34 mouse cellular contexts compared by ENCODE assay signal in the genomic region with DNA sequence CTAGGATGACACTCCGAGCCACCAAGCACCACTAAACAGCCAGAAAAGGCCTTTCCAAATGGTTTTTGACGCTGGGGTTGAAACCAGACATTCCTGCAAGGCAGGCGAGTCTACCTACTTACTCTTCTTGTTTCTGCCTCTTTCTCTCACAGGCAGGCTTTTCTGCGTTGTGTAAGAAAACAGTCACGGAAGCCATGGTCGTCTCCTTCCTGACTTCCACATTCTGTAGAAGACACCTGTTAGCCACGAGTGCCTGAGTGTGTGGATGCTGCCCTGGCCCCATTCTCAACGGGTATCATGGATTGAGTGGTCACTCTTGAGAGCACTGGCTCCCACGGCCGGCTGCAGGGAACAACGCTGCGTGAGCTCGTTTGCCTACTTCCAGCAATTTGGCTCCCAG.
"Had no signal": no experiment of that assay in that cellular context is flagged by ENCODE, and none has a peak within 500 bp of the region (broad histone marks: within the 10 kb centered on the region; RNA-seq: fewer than 3 reads in every experiment).

No protein-coding gene starts in this region.

- H3K4me3 ChIP-seq: heart, embryonic 13.5 days; heart, embryonic 15.5 days; hindbrain, embryonic 10.5 days; hindbrain, embryonic 12.5 days; hindbrain, embryonic 13.5 days; hindbrain, embryonic 15.5 days; intestine, embryonic 15.5 days; kidney, embryonic 15.5 days; layer of hippocampus, adult 2 months; left cerebral cortex, adult 2 months had no signal

- H3K9ac ChIP-seq: heart, embryonic 13.5 days; heart, embryonic 15.5 days; hindbrain, embryonic 12.5 days; hindbrain, embryonic 13.5 days; hindbrain, embryonic 14.5 days; hindbrain, embryonic 15.5 days; intestine, embryonic 15.5 days; kidney, embryonic 15.5 days had no signal

- H3K36me3 ChIP-seq: heart, embryonic 13.5 days; heart, embryonic 15.5 days; hindbrain, embryonic 10.5 days; hindbrain, embryonic 12.5 days; hindbrain, embryonic 15.5 days; intestine, embryonic 15.5 days; kidney, embryonic 15.5 days had no signal

- H3K4me1 ChIP-seq: hindbrain, embryonic 10.5 days had no signal

- H3K27me3 ChIP-seq: heart, embryonic 13.5 days; heart, embryonic 15.5 days; hindbrain, embryonic 12.5 days; hindbrain, embryonic 13.5 days; hindbrain, embryonic 15.5 days; intestine, embryonic 15.5 days; kidney, embryonic 15.5 days had no signal

- H3K4me2 ChIP-seq: heart, embryonic 11.5 days; heart, embryonic 13.5 days; heart, embryonic 15.5 days; hindbrain, embryonic 12.5 days; hindbrain, embryonic 13.5 days; hindbrain, embryonic 14.5 days; hindbrain, embryonic 15.5 days; intestine, embryonic 15.5 days; kidney, embryonic 15.5 days had no signal

- ATAC-seq: hindbrain, embryonic 16.5 days; hindbrain, postnatal 0 days; inflammation-experienced regulatory T-cells, adult 6 months; intestine, embryonic 15.5 days; intestine, embryonic 16.5 days; intestine, postnatal 0 days had no signal

- H3K27ac ChIP-seq: heart, embryonic 13.5 days; heart, embryonic 15.5 days; hindbrain, embryonic 10.5 days; hindbrain, embryonic 12.5 days; hindbrain, embryonic 13.5 days; hindbrain, embryonic 14.5 days; hindbrain, embryonic 15.5 days; hindbrain, postnatal 0 days; intestine, embryonic 15.5 days; kidney, embryonic 15.5 days; kidney, postnatal 0 days; layer of hippocampus, adult 2 months; left cerebral cortex, adult 2 months had no signal

- DNase-seq: heart, postnatal 10 days; heart, postnatal 14 days; heart, postnatal 36 days; heart, postnatal 4 days; kidney, adult 11 months; kidney, adult 18-20 months; kidney, adult 2 months; kidney, adult 8-10 months; kidney, adult 9 months; kidney, postnatal 10 days; kidney, postnatal 14 days; kidney, postnatal 25 days; kidney, postnatal 36 days; kidney, postnatal 4 days; layer of hippocampus, adult 9-11 months; layer of hippocampus, postnatal 36 days had no signal

- H3K9me3 ChIP-seq: heart, embryonic 13.5 days; heart, embryonic 15.5 days; hindbrain, embryonic 10.5 days; hindbrain, embryonic 12.5 days; hindbrain, embryonic 13.5 days; hindbrain, embryonic 15.5 days; intestine, embryonic 15.5 days; kidney, embryonic 15.5 days had no signal
